Mouse (Mus musculus): ENCODE results near the gene Olfr697. TPM values are rescaled to one million over a fixed set of nuclear protein-coding genes. Genes with fewer than 3 reads are reported as not detected.
"Not testable (repeated sequence)": the region's sequence is repeated elsewhere in the genome, so short reads cannot be mapped to it uniquely, and the experiment has no call there.

The Olfr697 gene
- polyA plus RNA-seq, 1 experiment from 2014 or later = not detected

GRCm38 (mm10) chr7:106711463-106711862 lies 30.8 kb downstream of the Olfr697 start:
- no peak overlapping the region for H3K4me2 ChIP-seq (replicated peaks; ENCODE audit: low read depth, low read length)
- ATAC-seq (ENCODE audit: low FRiP score, low TSS enrichment) = no peak
- H3K9me3 ChIP-seq (ENCODE audit: control insufficient read depth, low read length) = no peaks in the 10 kb centered on the region; the same call in 1 of the 2 replicates
- H3K36me3 ChIP-seq (ENCODE audit: control insufficient read depth, insufficient read depth, low read length) = no peaks in the 10 kb centered on the region
- no peaks in the 10 kb centered on the region for H3K4me1 ChIP-seq (ENCODE audit: control insufficient read depth, insufficient read depth, low read length)
- H3K4me3 ChIP-seq (ENCODE audit: low read length) = no peak overlapping the region
- WGBS = 91% methylated on average over 6 of the region's 6 CpGs
- H3K27ac ChIP-seq (ENCODE audit: low read depth, low read length) = no peak overlapping the region
- no peaks in the 10 kb centered on the region for H3K27me3 ChIP-seq (ENCODE audit: control insufficient read depth, insufficient read depth, low read length)
- no peak overlapping the region for H3K9ac ChIP-seq (ENCODE audit: low read depth, low read length)

DNA sequence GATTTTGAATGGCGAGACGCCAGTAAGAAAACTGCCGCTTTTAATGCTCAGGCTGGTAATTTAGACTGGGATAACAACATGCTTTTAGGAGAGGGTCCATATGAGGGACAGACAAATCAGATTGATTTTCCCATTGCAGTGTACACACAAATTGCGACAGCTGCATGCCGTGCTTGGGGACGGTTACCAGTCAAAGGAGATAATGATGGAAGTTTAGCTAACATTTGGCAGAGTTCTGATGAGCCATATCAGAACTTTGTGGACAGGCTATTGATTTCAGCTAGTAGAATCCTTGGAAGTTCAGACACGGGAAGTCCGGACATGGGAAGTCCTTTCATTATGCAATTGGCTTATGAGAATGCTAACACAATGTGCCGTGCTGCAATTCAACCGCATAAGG lies 34.5 kb downstream of the Olfr697 start:
- not testable (repeated sequence) for H3K4me3 ChIP-seq (ENCODE audit: low read length); H3K4me2 ChIP-seq (replicated peaks; ENCODE audit: low read depth, low read length); H3K27me3 ChIP-seq (ENCODE audit: control insufficient read depth, insufficient read depth, low read length); H3K4me1 ChIP-seq (ENCODE audit: control insufficient read depth, insufficient read depth, low read length); H3K27ac ChIP-seq (ENCODE audit: low read depth, low read length); H3K36me3 ChIP-seq (ENCODE audit: control insufficient read depth, insufficient read depth, low read length); ATAC-seq (ENCODE audit: low FRiP score, low TSS enrichment); H3K9me3 ChIP-seq (ENCODE audit: control insufficient read depth, low read length); H3K9ac ChIP-seq (ENCODE audit: low read depth, low read length)
- WGBS = 74% methylated on average over 10 of the region's 10 CpGs

DNA sequence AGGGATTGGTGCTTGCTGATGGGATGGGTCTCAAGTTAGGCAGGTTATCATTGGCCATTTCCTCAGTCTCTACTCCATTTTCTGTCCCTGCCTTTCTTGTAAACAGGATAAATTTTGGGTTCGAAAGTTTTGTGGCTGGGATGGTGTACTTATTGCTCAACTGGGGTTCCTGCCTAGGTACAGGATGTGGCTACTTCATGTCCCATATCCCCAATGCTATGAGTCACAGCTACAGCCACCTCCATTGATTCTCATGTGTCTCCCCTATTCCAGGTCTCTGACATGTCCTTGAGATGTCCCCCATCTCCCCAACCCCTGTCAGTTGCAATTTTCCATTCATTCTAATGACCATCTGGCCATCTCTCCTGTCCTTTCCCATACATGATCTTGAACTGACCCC lies 45.4 kb downstream of the Olfr697 start:
- WGBS = 82% methylated on average over 1 of the region's 1 CpGs
- no peaks in the 10 kb centered on the region for H3K27me3 ChIP-seq (ENCODE audit: control insufficient read depth, insufficient read depth, low read length)
- no peak overlapping the region for H3K27ac ChIP-seq (ENCODE audit: low read depth, low read length)
- no peak for ATAC-seq (ENCODE audit: low FRiP score, low TSS enrichment)
- no peaks in the 10 kb centered on the region for H3K4me1 ChIP-seq (ENCODE audit: control insufficient read depth, insufficient read depth, low read length)
- H3K4me3 ChIP-seq (ENCODE audit: low read length) = no peak overlapping the region
- no peaks in the 10 kb centered on the region for H3K9me3 ChIP-seq (ENCODE audit: control insufficient read depth, low read length)
- H3K9ac ChIP-seq (ENCODE audit: low read depth, low read length) = no peak overlapping the region
- H3K4me2 ChIP-seq (replicated peaks; ENCODE audit: low read depth, low read length) = no peak overlapping the region
- no peaks in the 10 kb centered on the region for H3K36me3 ChIP-seq (ENCODE audit: control insufficient read depth, insufficient read depth, low read length)

DNA sequence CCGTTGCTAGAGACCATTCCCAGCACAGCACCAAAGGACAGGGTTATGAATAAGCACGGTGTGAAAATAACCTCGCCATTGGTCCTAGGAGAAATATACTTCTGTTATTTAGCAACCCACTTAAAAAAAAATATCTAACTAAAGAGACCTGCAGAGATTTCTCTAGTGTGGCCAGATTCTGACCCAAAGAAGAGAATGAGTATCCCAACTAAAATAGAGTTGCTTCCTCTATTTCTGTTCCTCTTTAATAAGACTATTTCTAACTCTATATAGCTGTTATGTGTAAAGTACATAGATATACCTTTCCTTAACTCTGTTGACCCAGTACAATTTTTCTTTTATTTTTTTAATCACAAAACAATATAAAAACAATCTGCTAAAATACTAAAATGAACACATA lies 49.3 kb downstream of the Olfr697 start:
- Histone ChIP-seq H3K4me1 (ENCODE audit: control insufficient read depth, insufficient read depth, low read length) (no peaks in the 10 kb centered on the region), H3K9ac (ENCODE audit: low read depth, low read length) (no peak overlapping the region), H3K4me2 (replicated peaks; ENCODE audit: low read depth, low read length) (no peak overlapping the region), H3K4me3 (ENCODE audit: low read length) (no peak overlapping the region), H3K27me3 (ENCODE audit: control insufficient read depth, insufficient read depth, low read length) (no peaks in the 10 kb centered on the region), H3K36me3 (ENCODE audit: control insufficient read depth, insufficient read depth, low read length) (no peaks in the 10 kb centered on the region), H3K9me3 (ENCODE audit: control insufficient read depth, low read length) (no peaks in the 10 kb centered on the region), H3K27ac (ENCODE audit: low read depth, low read length) (no peak overlapping the region)
- no peak for ATAC-seq (ENCODE audit: low FRiP score, low TSS enrichment)
- WGBS = 93% methylated on average over 3 of the region's 3 CpGs

DNA sequence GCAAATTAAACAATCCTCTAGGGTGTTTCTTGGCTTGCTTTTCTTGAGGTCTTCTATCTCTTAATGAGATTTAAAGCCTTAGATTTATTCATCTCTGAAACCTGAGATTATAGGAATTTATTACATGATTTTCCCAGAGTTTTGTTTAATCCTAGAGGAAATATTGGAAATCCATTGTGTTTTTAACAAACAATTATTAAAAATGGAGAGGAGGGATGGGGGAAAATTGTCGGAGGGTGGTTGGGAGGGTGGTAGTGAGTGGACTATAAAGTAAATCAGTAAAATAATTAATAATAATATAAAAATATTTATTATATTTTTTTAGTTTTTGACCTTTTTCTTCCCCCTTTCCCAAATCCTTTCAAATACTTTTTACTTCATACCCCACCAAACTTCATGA lies 50.5 kb downstream of the Olfr697 start, which contains the start of gene Olfr694:
Gene Olfr694, minus strand, starts transcription at position 101 of the 400 bp plus-strand sequence.
- no peaks in the 10 kb centered on the region for H3K36me3 ChIP-seq (ENCODE audit: control insufficient read depth, insufficient read depth, low read length)
- no peaks in the 10 kb centered on the region for H3K4me1 ChIP-seq (ENCODE audit: control insufficient read depth, insufficient read depth, low read length)
- WGBS = 88% methylated on average over 1 of the region's 1 CpGs
- H3K4me2 ChIP-seq (replicated peaks; ENCODE audit: low read depth, low read length) = no peak within 1 kb of the TSS
- H3K9me3 ChIP-seq (ENCODE audit: control insufficient read depth, low read length) = no peaks in the 10 kb centered on the region
- H3K4me3 ChIP-seq (ENCODE audit: low read length) = no peak within 1 kb of the TSS
- H3K9ac ChIP-seq (ENCODE audit: low read depth, low read length) = no peak within 1 kb of the TSS
- no peak for ATAC-seq (ENCODE audit: low FRiP score, low TSS enrichment)
- H3K27ac ChIP-seq (ENCODE audit: low read depth, low read length) = no peak within 1 kb of the TSS
- no peaks in the 10 kb centered on the region for H3K27me3 ChIP-seq (ENCODE audit: control insufficient read depth, insufficient read depth, low read length)

Other genes with a start within 250 kb of the Olfr697 start
- not detected in 2 replicates for gene Olfr693, start 61.9 kb downstream of the Olfr697 start, polyA plus RNA-seq (2014; fragmentation: Nextera tagmentation; extraction: Ambion mirVana)
- gene Olfr694, start 50.6 kb downstream of the Olfr697 start, polyA plus RNA-seq (2014; fragmentation: Nextera tagmentation; extraction: Ambion mirVana) = not detected in 2 replicates
- not detected in 2 replicates for gene Olfr695, start 26.0 kb downstream of the Olfr697 start, polyA plus RNA-seq (2014; fragmentation: Nextera tagmentation; extraction: Ambion mirVana)
- not detected in 2 replicates for gene Olfr698, start 13.0 kb upstream of the Olfr697 start, polyA plus RNA-seq (2014; fragmentation: Nextera tagmentation; extraction: Ambion mirVana)
- not detected in 2 replicates for gene Olfr699, start 50.8 kb upstream of the Olfr697 start, polyA plus RNA-seq (2014; fragmentation: Nextera tagmentation; extraction: Ambion mirVana)
- not detected in 2 replicates for gene Olfr700, start 66.4 kb upstream of the Olfr697 start, polyA plus RNA-seq (2014; fragmentation: Nextera tagmentation; extraction: Ambion mirVana)
- gene Olfr701, start 71.7 kb upstream of the Olfr697 start, polyA plus RNA-seq (2014; fragmentation: Nextera tagmentation; extraction: Ambion mirVana) = not detected in 2 replicates
- not detected in 2 replicates for gene Olfr702, start 91.5 kb upstream of the Olfr697 start, polyA plus RNA-seq (2014; fragmentation: Nextera tagmentation; extraction: Ambion mirVana)
- not detected in 2 replicates for gene Olfr703, start 100.9 kb upstream of the Olfr697 start, polyA plus RNA-seq (2014; fragmentation: Nextera tagmentation; extraction: Ambion mirVana)
- gene Olfr704, start 120.7 kb upstream of the Olfr697 start, polyA plus RNA-seq (2014; fragmentation: Nextera tagmentation; extraction: Ambion mirVana) = not detected in 2 replicates
- not detected in 2 replicates for gene Olfr705, start 134.4 kb upstream of the Olfr697 start, polyA plus RNA-seq (2014; fragmentation: Nextera tagmentation; extraction: Ambion mirVana)
- gene Olfr706, start 145.7 kb upstream of the Olfr697 start, polyA plus RNA-seq (2014; fragmentation: Nextera tagmentation; extraction: Ambion mirVana) = not detected in 2 replicates
- gene Olfr707, start 158.8 kb upstream of the Olfr697 start, polyA plus RNA-seq (2014; fragmentation: Nextera tagmentation; extraction: Ambion mirVana) = not detected in 2 replicates
- not detected in 2 replicates for gene Olfr1532-ps1, start 165.6 kb upstream of the Olfr697 start, polyA plus RNA-seq (2014; fragmentation: Nextera tagmentation; extraction: Ambion mirVana)
- not detected in 2 replicates for gene Olfr709-ps1, start 189.8 kb upstream of the Olfr697 start, polyA plus RNA-seq (2014; fragmentation: Nextera tagmentation; extraction: Ambion mirVana)
- not detected in 2 replicates for gene Olfr710, start 205.9 kb upstream of the Olfr697 start, polyA plus RNA-seq (2014; fragmentation: Nextera tagmentation; extraction: Ambion mirVana)
- not detected in 2 replicates for gene Olfr6, start 221.5 kb upstream of the Olfr697 start, polyA plus RNA-seq (2014; fragmentation: Nextera tagmentation; extraction: Ambion mirVana)
- not detected in 2 replicates for gene Olfr711, start 233.0 kb upstream of the Olfr697 start, polyA plus RNA-seq (2014; fragmentation: Nextera tagmentation; extraction: Ambion mirVana)